Mouse (Mus musculus) liver, embryonic 11.5 days (tissue): ENCODE results near the gene Rfx2. TPM values are rescaled to one million over a fixed set of nuclear protein-coding genes. Genes with fewer than 3 reads are reported as not detected.

ENCODE experiments used
- ATAC-seq: fragments of 200-750 bp; cut with Nextera tagmentation; replicated peaks from 2 replicates; pipeline ENCODE4 v1.8.0; 2017; ENCODE audit warnings: moderate number of reproducible peaks, mild to moderate bottlenecking, moderate TSS enrichment, moderate library complexity; ENCODE audit not compliant: low FRiP score
- DNase-seq: peaks from one replicate; pipeline ENCODE4 v3.0.0-alpha.2; 2017; ENCODE audit warnings: low spot score
- H3K27ac ChIP-seq: fragments of 300-500 bp; sonication (generic); 2 replicates; pipeline ENCODE4 v1.5.1; 2014; ENCODE audit warnings: mild to moderate bottlenecking, low read depth, low read length, control low read depth
- H3K27me3 ChIP-seq: fragments of 300-500 bp; sonication (generic); replicated peaks from 2 replicates; pipeline ENCODE4 v1.6.1; 2014; ENCODE audit warnings: low read length, mixed read lengths; ENCODE audit not compliant: control insufficient read depth, insufficient read depth
- H3K36me3 ChIP-seq: fragments of 300-500 bp; sonication (generic); 2 replicates; pipeline ENCODE4 v1.6.1; 2014; ENCODE audit warnings: mild to moderate bottlenecking, low read length, moderate library complexity, mixed read lengths; ENCODE audit not compliant: control insufficient read depth, insufficient read depth
- H3K4me1 ChIP-seq: fragments of 300-500 bp; sonication (generic); replicated peaks from 2 replicates; pipeline ENCODE4 v1.6.1; 2014; ENCODE audit warnings: low read length, mixed read lengths; ENCODE audit not compliant: control insufficient read depth, insufficient read depth
- H3K4me2 ChIP-seq: fragments of 300-500 bp; sonication (generic); 2 replicates; pipeline ENCODE4 v1.6.1; 2014; ENCODE audit warnings: mild to moderate bottlenecking, control low read depth, moderate library complexity
- H3K4me3 ChIP-seq: fragments of 300-500 bp; sonication (generic); 2 replicates; pipeline ENCODE4 v1.5.1; 2014; ENCODE audit warnings: low read depth, low read length, control low read depth
- H3K9ac ChIP-seq: fragments of 300-500 bp; sonication (generic); 2 replicates; pipeline ENCODE4 v1.6.1; 2014; ENCODE audit warnings: low read depth, low read length, control low read depth
- H3K9me3 ChIP-seq: fragments of 300-500 bp; sonication (generic); 2 replicates; pipeline ENCODE4 v1.6.1; 2016; ENCODE audit warnings: low read length, inconsistent platforms, mixed read lengths; ENCODE audit not compliant: control insufficient read depth
- WGBS: fragments of 180-500 bp; shearing (Covaris S2); extraction: QIAGEN DNeasy Blood & Tissue Kit; methylation state at CpG from one replicate; pipeline ENCODE4 v1.1.7; 2014; 5-methylcytosine and 5-hydroxymethylcytosine counted together
- polyA plus RNA-seq: library from polyadenylated mRNA; unstranded; fragments of >200 nt; fragmentation: Nextera tagmentation; extraction: Ambion mirVana; gene quantifications from 2 replicates; pipeline ENCODE4 v1.2.1, GENCODE M21; 2014

Rfx2 gene
- polyA plus RNA-seq, 1 experiment from 2014 or later, result 9.0 TPM

GRCm38 (mm10) chr17:56727029-56727649 lies 103.7 kb downstream of the Rfx2 start:
- Histone ChIP-seq H3K4me3 (no peak overlapping the region), H3K27me3 (peaks cover 10% of the 10 kb centered on the region; the same call in 1 of the 2 replicates), H3K9me3 (no peaks in the 10 kb centered on the region), H3K4me2 (peak overlapping the region; percentile 51; the same call in 1 of the 2 replicates), H3K36me3 (peaks cover 11% of the 10 kb centered on the region; the same call in 1 of the 2 replicates), H3K9ac (no peak overlapping the region), H3K4me1 (peaks cover 17% of the 10 kb centered on the region), H3K27ac (no peak overlapping the region)
- WGBS, result 19% methylated on average over 7 of the region's 7 CpGs
- ATAC-seq (no peak), DNase-seq (no peak)

Other genes starting within 250 kb of the Rfx2 start
- 64.5 and 75.5 TPM in 2 replicates for gene Safb2, start 246.4 kb downstream of the Rfx2 start, polyA plus RNA-seq
- gene Safb, start 246.2 kb downstream of the Rfx2 start, polyA plus RNA-seq, result 93.1 and 96.5 TPM in 2 replicates
- 236 and 248 TPM in 2 replicates for gene 2410015M20Rik, start 221.2 kb downstream of the Rfx2 start, polyA plus RNA-seq
- gene Rpl36, start 217.6 kb downstream of the Rfx2 start, polyA plus RNA-seq, result 2,108 and 2,211 TPM in 2 replicates
- 87.9 and 92.4 TPM in 2 replicates for gene Lonp1, start 204.1 kb downstream of the Rfx2 start, polyA plus RNA-seq
- gene Catsperd, start 202.9 kb downstream of the Rfx2 start, polyA plus RNA-seq, result 0.64 and 0.68 TPM in 2 replicates
- 94.3 and 105 TPM in 2 replicates for gene Ranbp3, start 157.7 kb downstream of the Rfx2 start, polyA plus RNA-seq
- 343 and 358 TPM in 2 replicates for gene Ndufa11, start 113.2 kb downstream of the Rfx2 start, polyA plus RNA-seq
- 9.1 and 10.7 TPM in 2 replicates for gene Vmac, start 113.0 kb downstream of the Rfx2 start, polyA plus RNA-seq
- gene Nrtn, start 73.5 kb downstream of the Rfx2 start, polyA plus RNA-seq, result 5.2 and 5.3 TPM in 2 replicates
- gene Dus3l, start 66.3 kb downstream of the Rfx2 start, polyA plus RNA-seq, result 34.5 and 36.9 TPM in 2 replicates
- gene Prr22, start 60.8 kb downstream of the Rfx2 start, polyA plus RNA-seq, result 1.6 and 1.8 TPM in 2 replicates
- not detected in 2 replicates for gene Acsbg2, start 43.4 kb upstream of the Rfx2 start, polyA plus RNA-seq
- gene 1700061G19Rik, start 44.5 kb upstream of the Rfx2 start, polyA plus RNA-seq, result 0.26 TPM in 2 replicates
- 19.2 and 21.3 TPM in 2 replicates for gene Mllt1, start 104.4 kb upstream of the Rfx2 start, polyA plus RNA-seq
- gene Acer1, start 151.1 kb upstream of the Rfx2 start, polyA plus RNA-seq, result not detected in 2 replicates
- 181 and 183 TPM in 2 replicates for gene Clpp, start 159.3 kb upstream of the Rfx2 start, polyA plus RNA-seq
- 36.3 and 39.9 TPM in 2 replicates for gene Alkbh7, start 166.3 kb upstream of the Rfx2 start, polyA plus RNA-seq
- gene Pspn, start 169.0 kb upstream of the Rfx2 start, polyA plus RNA-seq, result 0.44 TPM in 1 of 2 replicates, not detected in the other
- 99.0 and 106 TPM in 2 replicates for gene Gtf2f1, start 180.3 kb upstream of the Rfx2 start, polyA plus RNA-seq
- 0.26 and 0.33 TPM in 2 replicates for gene Gm17949, start 180.5 kb upstream of the Rfx2 start, polyA plus RNA-seq
- gene Khsrp, start 200.5 kb upstream of the Rfx2 start, polyA plus RNA-seq, result 46.7 and 51.1 TPM in 2 replicates
- not detected in 2 replicates for gene Slc25a41, start 210.6 kb upstream of the Rfx2 start, polyA plus RNA-seq
- 3.2 and 3.4 TPM in 2 replicates for gene Crb3, start 228.1 kb upstream of the Rfx2 start, polyA plus RNA-seq
- gene Slc25a23, start 228.8 kb upstream of the Rfx2 start, polyA plus RNA-seq, result 5.2 and 6.3 TPM in 2 replicates
- 2.1 and 2.2 TPM in 2 replicates for gene Dennd1c, start 247.5 kb upstream of the Rfx2 start, polyA plus RNA-seq